Mouse (Mus musculus) right cerebral cortex, postnatal 14 days (tissue): ENCODE measurements around the gene Klhl35.

Experiments used
- DNase-seq: peaks from one replicate; pipeline ENCODE4 v3.0.0; 2022

Gene Klhl35

GRCm38 (mm10) chr7:99465811-99466210, at the start of gene Klhl35:
Gene Klhl35 (plus strand): TSS chr7:99466004.
- no peak for DNase-seq

GRCm38 (mm10) chr7:99419311-99419710, 46.5 kb upstream of the Klhl35 start:
- no peak for DNase-seq

- DNase-seq = no peak
Observed at GRCm38 (mm10) chr7:99421006-99421405, 44.8 kb upstream of the Klhl35 start.

- no peak for DNase-seq
Observed at GRCm38 (mm10) chr7:99424538-99425155, 41.2 kb upstream of the Klhl35 start.

GRCm38 (mm10) chr7:99425706-99426105, 40.1 kb upstream of the Klhl35 start:
- DNase-seq = no peak

GRCm38 (mm10) chr7:99427031-99427430, 38.8 kb upstream of the Klhl35 start:
- DNase-seq = no peak

- DNase-seq = no peak
Observed at GRCm38 (mm10) chr7:99427987-99428386, 37.8 kb upstream of the Klhl35 start.

GRCm38 (mm10) chr7:99428836-99429235, 37.0 kb upstream of the Klhl35 start:
- no peak for DNase-seq

GRCm38 (mm10) chr7:99429786-99430185, 36.0 kb upstream of the Klhl35 start:
- no peak for DNase-seq

- DNase-seq = no peak
Observed at GRCm38 (mm10) chr7:99430246-99430645, 35.6 kb upstream of the Klhl35 start.

GRCm38 (mm10) chr7:99432248-99432647, 33.6 kb upstream of the Klhl35 start:
- DNase-seq = peak; percentile 53

- no peak for DNase-seq
Observed at GRCm38 (mm10) chr7:99432863-99433262, 32.9 kb upstream of the Klhl35 start.

- no peak for DNase-seq
Observed at GRCm38 (mm10) chr7:99434672-99435250, 31.0 kb upstream of the Klhl35 start.

GRCm38 (mm10) chr7:99436530-99436929, 29.3 kb upstream of the Klhl35 start:
- no peak for DNase-seq

- no peak for DNase-seq
Observed at GRCm38 (mm10) chr7:99438881-99439280, 26.9 kb upstream of the Klhl35 start.

GRCm38 (mm10) chr7:99441534-99442072, 24.2 kb upstream of the Klhl35 start:
- no peak for DNase-seq

- no peak for DNase-seq
Observed at GRCm38 (mm10) chr7:99443164-99443563, 22.6 kb upstream of the Klhl35 start.

- DNase-seq = no peak
Observed at GRCm38 (mm10) chr7:99444012-99444411, 21.8 kb upstream of the Klhl35 start.

- no peak for DNase-seq
Observed at GRCm38 (mm10) chr7:99445833-99446232, 20.0 kb upstream of the Klhl35 start.

GRCm38 (mm10) chr7:99447323-99447722, 18.5 kb upstream of the Klhl35 start:
- no peak for DNase-seq

- no peak for DNase-seq
Observed at GRCm38 (mm10) chr7:99448619-99449018, 17.2 kb upstream of the Klhl35 start.

GRCm38 (mm10) chr7:99449063-99449462, 16.7 kb upstream of the Klhl35 start:
- DNase-seq = no peak

- DNase-seq = no peak
Observed at GRCm38 (mm10) chr7:99449751-99450150, 16.1 kb upstream of the Klhl35 start.

- DNase-seq = peak; percentile 50
Observed at GRCm38 (mm10) chr7:99450703-99451102, 15.1 kb upstream of the Klhl35 start.

- no peak for DNase-seq
Observed at GRCm38 (mm10) chr7:99452859-99453258, 12.9 kb upstream of the Klhl35 start.
